Mouse (Mus musculus) forelimb bud, embryonic 11.5 days (tissue): ENCODE data around the gene Lgmn.

Source experiments
- DNase-seq: peaks from one replicate; pipeline ENCODE4 v3.0.0-alpha.2; 2012; ENCODE audit warnings: low read depth, low spot score

Lgmn gene

GRCm38 (mm10) chr12:102434107-102434506, 5.5 kb downstream of the Lgmn start:
- no peak for DNase-seq

GRCm38 (mm10) chr12:102432238-102432637, 7.4 kb downstream of the Lgmn start:
- no peak for DNase-seq

DNA sequence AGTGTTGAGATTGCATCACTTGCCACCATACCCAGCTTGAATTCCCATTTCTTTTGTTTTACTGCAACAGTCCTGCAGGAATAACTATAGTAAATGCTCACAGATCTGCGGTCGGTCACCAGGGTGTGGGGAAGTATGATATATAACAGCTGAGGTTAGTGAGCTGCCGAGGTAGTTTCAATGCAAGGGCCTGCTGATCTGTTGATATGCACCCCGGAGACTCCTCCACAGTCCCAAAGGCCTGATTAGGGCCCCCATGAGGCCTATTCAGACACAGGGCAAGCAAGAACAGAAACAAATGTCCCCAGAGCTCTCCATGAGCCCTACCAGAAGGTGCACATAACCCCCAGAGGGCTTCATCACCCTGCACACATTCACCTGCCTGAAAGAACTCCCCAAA, 9.4 kb downstream of the Lgmn start:
- no peak for DNase-seq

- no peak for DNase-seq
Observed at GRCm38 (mm10) chr12:102429656-102430055, 10.0 kb downstream of the Lgmn start.

DNA sequence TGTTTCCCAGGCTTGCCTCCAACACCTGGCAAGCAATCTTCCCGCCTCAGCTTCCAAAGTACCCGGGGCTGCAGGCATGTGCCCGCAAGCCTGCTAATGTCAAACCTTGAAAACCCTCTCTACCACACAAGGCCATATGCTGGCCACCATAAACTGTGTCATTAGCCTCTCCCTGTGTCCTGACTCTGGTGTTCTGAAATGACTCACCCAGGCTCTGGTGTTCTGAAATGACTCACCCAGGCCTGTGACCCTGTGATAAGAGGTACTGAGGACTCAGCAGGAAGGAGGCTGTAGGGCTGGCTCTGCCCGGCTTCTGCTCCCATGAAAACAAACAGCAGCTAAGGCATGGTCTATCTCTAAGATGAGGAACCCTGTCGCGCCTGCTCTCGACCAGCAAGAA, 13.3 kb downstream of the Lgmn start:
- no peak for DNase-seq

GRCm38 (mm10) chr12:102425048-102425578, 14.5 kb downstream of the Lgmn start:
- peak; percentile 23 for DNase-seq

DNA sequence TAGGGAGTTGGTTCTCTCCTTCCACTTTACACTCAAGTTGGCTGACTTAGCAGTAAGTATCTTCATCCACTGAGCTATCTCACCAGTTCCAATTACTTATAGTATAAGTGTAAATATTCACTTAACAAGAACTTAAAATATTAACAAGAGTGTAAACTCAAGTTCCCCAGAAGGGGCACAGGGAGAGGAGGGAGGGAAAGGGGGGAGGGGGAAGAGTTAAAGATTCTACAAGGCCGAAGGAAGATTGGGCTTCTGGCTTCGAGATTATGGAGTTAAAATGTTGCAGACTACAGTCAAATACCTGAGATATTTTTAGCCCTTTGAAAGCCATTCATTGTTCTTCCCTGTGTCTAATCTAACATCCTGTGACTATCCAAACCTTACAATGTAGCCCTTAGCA, 15.2 kb downstream of the Lgmn start:
- DNase-seq, result no peak

- DNase-seq, result no peak
Observed at GRCm38 (mm10) chr12:102423625-102424024, 16.0 kb downstream of the Lgmn start.

GRCm38 (mm10) chr12:102422623-102423320, 16.8 kb downstream of the Lgmn start:
- DNase-seq, result no peak

DNA sequence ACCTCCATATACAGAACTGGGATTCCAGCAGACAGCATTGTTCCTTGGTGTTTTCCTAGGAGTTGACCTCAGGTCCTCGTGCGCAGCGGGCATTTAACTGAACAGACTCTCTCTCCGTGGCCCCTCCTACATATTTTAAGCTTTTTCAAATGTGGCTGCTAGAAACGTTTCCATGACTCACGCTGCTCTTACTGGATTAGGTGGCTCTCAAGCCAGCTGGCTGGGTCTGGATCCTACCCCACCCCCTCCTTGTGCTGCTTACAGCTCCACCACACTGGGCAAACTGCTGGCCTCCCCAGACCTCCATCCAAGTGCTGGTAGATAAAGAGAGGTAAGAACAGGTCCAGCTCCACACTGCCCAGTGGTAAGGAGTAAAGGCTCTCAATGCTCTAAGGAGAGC, 17.5 kb downstream of the Lgmn start:
- no peak for DNase-seq

DNA sequence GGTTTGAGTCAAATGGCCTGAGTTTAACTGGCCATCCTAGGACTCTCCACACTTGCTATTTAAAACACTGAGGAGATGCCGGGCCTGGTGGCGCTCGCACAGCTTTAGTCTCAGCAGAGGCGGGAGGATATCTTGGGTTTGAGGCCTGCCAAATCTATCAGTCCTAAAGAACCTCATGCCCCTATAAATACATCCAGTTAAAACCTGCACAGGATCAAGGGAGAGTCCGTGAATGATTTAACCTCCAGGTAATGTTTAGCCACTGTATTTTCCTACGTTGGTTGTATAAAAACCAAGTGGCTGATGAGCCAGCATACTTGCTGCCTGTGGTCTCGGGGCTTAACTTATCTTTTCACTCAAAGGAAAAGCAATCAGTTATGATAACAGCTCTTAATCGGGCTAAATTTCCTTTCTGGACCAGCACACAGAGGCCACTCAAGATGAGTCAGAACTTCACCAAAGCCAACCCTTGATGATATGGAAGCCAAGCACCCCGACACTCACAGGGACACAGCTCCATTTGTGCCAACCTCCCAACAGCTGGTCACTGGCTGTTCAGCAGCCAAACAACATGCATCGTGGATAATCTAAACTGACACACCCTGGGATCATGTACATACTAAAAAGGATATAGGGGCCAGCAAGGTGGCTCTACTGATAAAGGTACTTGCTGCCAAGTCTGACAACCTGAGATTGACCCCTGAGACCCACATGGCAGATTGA, 19.3 kb downstream of the Lgmn start:
- no peak for DNase-seq

DNA sequence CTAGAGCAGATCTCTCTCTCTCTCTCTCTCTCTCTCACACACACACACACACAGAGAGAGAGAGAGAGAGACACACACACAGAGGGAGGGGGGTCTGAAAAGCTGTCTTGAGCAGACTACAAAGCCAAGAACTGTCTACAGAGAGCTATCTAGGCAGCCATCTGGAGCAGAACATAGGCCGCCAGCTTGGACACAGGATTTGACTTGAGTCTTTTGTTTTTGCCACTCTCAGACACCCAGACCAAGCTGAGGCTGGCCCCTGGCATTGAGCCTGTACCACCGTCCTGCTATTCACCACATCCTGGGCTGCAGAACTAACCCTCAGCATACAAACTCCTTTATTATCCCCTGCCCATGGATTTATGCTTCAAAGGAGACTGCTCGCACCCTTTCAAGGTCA, 20.1 kb downstream of the Lgmn start:
- no peak for DNase-seq

DNA sequence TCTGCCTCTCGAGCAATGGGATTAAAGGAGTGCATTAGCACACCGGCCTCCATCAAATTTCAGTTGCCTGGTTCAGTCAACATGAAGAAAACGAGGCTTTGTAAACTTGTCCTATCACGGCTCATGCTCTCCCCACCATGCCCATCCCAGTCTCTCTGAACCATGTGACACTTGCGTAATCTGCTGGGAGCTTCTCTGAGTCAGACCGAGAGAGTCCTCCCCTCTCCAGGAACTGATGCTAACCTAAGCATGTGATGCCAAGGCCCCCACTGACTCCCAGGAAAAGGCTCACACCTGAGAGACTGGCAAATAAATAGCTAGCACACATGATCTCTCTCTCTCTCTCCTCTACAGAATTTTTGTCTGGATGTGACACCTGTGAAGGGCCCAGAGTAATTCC, 21.9 kb downstream of the Lgmn start:
- no peak for DNase-seq

- DNase-seq, result no peak
Observed at GRCm38 (mm10) chr12:102416955-102417510, 22.6 kb downstream of the Lgmn start.

DNA sequence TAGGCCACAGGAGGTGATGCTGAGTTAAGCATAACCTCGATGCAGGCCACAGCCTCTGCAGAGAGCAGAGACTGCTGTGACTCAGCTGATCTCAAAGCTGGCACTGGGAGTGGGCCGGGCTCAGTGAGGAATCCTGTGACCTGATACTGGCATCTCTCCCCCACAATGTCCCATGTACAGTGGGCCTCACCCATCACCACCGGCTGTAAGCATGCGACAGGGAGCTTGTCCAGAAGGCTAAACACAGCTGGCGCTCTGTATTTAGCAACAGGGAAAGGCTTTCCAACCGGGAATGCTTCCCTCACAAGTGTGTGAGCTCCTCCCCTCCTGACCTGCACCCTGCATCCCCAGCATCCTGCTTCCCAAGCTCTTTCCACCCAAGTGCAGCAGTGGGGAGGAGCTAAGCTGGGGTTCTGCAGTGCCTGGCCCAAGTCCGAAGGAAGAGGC, 23.2 kb downstream of the Lgmn start:
- no peak for DNase-seq

DNA sequence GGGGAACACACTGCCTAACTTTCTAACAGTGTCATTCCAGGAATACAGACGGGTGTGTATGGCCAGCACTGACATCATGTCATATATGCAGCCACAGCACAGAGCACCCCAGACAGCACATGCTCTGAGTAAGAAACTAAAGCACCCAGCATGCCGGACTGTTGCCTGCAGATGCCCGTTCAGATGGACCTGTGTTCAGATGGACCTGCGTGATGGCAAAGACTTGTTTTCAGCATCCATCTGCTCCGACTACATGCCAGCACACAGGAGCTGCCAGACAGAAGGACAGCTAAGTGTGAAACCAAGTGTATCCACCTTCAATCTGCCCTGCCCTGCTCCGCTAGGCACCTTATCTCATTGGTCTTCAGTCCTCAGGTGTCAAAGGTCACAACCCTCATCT, 24.9 kb downstream of the Lgmn start:
- no peak for DNase-seq

DNA sequence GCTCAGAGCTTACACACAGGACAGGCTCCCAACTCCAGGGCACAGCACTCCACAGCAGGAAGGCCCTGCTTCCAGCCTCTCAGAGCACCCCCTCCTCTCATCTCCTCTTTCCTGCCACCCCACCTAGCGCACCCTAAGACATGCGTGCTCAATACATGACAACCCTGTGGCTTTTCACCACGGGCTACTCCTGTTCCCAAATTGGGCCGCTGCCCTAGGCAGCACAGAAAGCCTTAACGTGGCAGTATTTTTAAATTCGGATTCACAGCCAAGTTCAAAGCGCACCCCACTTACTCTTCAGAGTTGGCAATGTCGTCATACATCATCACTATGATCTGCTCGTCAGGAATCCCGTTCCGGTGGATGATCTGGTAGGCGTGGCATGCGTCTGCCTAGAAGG, 26.4 kb downstream of the Lgmn start:
- no peak for DNase-seq

GRCm38 (mm10) chr12:102398588-102398987, 41.0 kb downstream of the Lgmn start:
- DNase-seq, result no peak

GRCm38 (mm10) chr12:102395998-102396991, 43.3 kb downstream of the Lgmn start:
- no peak for DNase-seq

DNA sequence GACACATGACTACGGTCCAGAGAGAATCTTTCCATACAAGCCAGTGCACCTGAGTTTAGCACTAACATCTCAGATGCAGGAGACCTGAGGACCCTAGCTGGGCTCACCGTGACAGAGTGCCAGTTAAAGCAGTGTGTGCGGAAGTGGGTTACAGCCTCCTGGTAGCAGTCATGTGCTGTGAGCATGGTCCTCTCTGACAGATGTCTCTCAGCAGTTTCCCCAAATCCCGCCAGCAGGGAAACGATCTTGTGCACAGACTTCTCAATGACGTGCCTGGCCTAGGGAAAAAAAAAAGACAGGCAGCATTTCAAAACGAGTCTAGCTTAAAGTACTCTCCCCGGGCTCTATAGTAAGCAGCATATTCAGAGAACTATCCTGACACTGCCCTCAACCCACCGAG, 44.1 kb downstream of the Lgmn start:
- no peak for DNase-seq

- DNase-seq, result no peak
Observed at GRCm38 (mm10) chr12:102394496-102394895, 45.1 kb downstream of the Lgmn start.

DNA sequence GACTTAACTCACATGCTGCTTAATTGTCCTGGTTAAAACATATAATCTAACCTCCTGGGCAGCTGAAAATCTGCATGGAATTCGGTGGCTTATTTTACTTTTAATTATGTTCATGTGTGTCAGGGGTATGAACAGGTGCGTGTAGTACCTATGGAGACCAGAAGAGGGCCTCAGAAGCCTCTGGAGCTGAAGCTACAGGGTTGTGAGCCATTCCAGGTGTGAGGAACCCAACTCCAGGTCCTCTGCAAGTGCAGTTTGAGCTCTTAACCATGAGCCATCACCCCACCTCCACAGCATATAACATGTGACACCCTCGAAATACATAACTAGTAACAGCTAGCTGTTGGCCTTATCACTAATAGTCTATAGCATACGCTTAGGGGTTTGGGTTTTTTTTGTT, 47.6 kb downstream of the Lgmn start:
- peak; percentile 44 for DNase-seq
